In genomic region chr2:48868199-48868913, GRCm38 (mm10) we compare ENCODE assay signal across 17 mouse cellular contexts.
"Had no signal": no experiment of that assay in that cellular context is flagged by ENCODE, and none has a peak within 500 bp of the region (broad histone marks: within the 10 kb centered on the region; RNA-seq: fewer than 3 reads in every experiment).

No protein-coding gene starts in this region.

- DNase-seq: lung, embryonic 14.5 days; lung, postnatal 4 days; midbrain, embryonic 14.5 days; retina, postnatal 1 day; right cerebral cortex, adult 18-20 months; thymus, adult 18-20 months; thymus, postnatal 14 days; thymus, postnatal 36 days had no signal

- H3K4me1 ChIP-seq: stomach, embryonic 15.5 days had no signal

- H3K9me3 ChIP-seq: midbrain, embryonic 10.5 days; midbrain, embryonic 12.5 days; neural tube, embryonic 13.5 days; neural tube, embryonic 15.5 days; stomach, embryonic 15.5 days had no signal

- H3K4me2 ChIP-seq: lung, embryonic 14.5 days; midbrain, embryonic 12.5 days; neural tube, embryonic 13.5 days; neural tube, embryonic 15.5 days; stomach, embryonic 15.5 days had no signal

- ATAC-seq: midbrain, embryonic 16.5 days had no signal

- H3K4me3 ChIP-seq: midbrain, embryonic 10.5 days; midbrain, embryonic 12.5 days; myocyte; neural tube, embryonic 13.5 days; neural tube, embryonic 15.5 days; stomach, embryonic 15.5 days had no signal

- H3K9ac ChIP-seq: liver, embryonic 14.5 days; lung, embryonic 14.5 days; midbrain, embryonic 12.5 days; neural tube, embryonic 13.5 days; neural tube, embryonic 15.5 days; stomach, embryonic 15.5 days had no signal

- H3K27ac ChIP-seq: liver, embryonic 14.5 days; midbrain, embryonic 10.5 days; midbrain, embryonic 12.5 days; neural tube, embryonic 13.5 days; neural tube, embryonic 15.5 days; stomach, embryonic 15.5 days; stomach, postnatal 0 days had no signal

- H3K27me3 ChIP-seq: midbrain, embryonic 12.5 days; neural tube, embryonic 13.5 days; neural tube, embryonic 15.5 days; stomach, embryonic 15.5 days had no signal

- H3K36me3 ChIP-seq: midbrain, embryonic 12.5 days; neural tube, embryonic 13.5 days; neural tube, embryonic 15.5 days; stomach, embryonic 15.5 days had no signal
